ENCODE assay signal across 22 mouse cellular contexts in genomic region chr1:172284221-172284620, GRCm38 (mm10). TPM values are rescaled to one million over a fixed set of nuclear protein-coding genes. Genes with fewer than 3 reads are reported as not detected.
DNase-seq lines count a peak whose midpoint lies in the region; ATAC-seq lines count a peak whose summit lies in the region.
"Had no signal": no experiment of that assay in that cellular context is flagged by ENCODE, and none has a peak within 500 bp of the region (broad histone marks: within the 10 kb centered on the region; RNA-seq: fewer than 3 reads in every experiment).

No protein-coding gene starts in this region.

- no peak overlapping the region for H3K4me2 ChIP-seq in intestine, embryonic 15.5 days (replicated peaks)
- H3K4me2 ChIP-seq: embryonic facial prominence, embryonic 12.5 days; forebrain, embryonic 15.5 days; heart, embryonic 13.5 days; hindbrain, embryonic 13.5 days had no signal

- H3K4me1 ChIP-seq in brown adipose tissue, adult 24 weeks (ENCODE audit: control insufficient read depth, insufficient read depth, insufficient read length, low read length), result peaks cover 3% of the 10 kb centered on the region
- no peaks in the 10 kb centered on the region for H3K4me1 ChIP-seq in intestine, embryonic 15.5 days (replicated peaks)
- H3K4me1 ChIP-seq: embryonic facial prominence, embryonic 12.5 days; forebrain, embryonic 15.5 days had no signal

- no peak overlapping the region for H3K9ac ChIP-seq in intestine, embryonic 15.5 days
- H3K9ac ChIP-seq: embryonic facial prominence, embryonic 12.5 days; forebrain, embryonic 15.5 days; heart, embryonic 13.5 days; hindbrain, embryonic 13.5 days had no signal

- peak; percentile 93 for DNase-seq in heart, adult 11 months
- DNase-seq in heart, postnatal 10 days, result no peak
- DNase-seq in retina, postnatal 1 day, result peak; percentile 44
- no peak for DNase-seq in retina, embryonic 14.5 days (ENCODE audit: low spot score)
- peak; percentile 61 for DNase-seq in gastrocnemius, postnatal 14 days
- DNase-seq in layer of hippocampus, postnatal 36 days, result no peak
- DNase-seq: adrenal gland, postnatal 10 days; cerebellum, adult 11-12 months; cerebellum, adult 9-10 months; cerebellum, postnatal 25 days had no signal

- no peak overlapping the region for H3K4me3 ChIP-seq in brown adipose tissue, adult 24 weeks (ENCODE audit: insufficient read depth, low read depth, low read length)
- no peak overlapping the region for H3K4me3 ChIP-seq in intestine, embryonic 15.5 days (replicated peaks)
- H3K4me3 ChIP-seq: embryonic facial prominence, embryonic 12.5 days; forebrain, embryonic 15.5 days; heart, embryonic 13.5 days; hindbrain, embryonic 13.5 days had no signal

- no peaks in the 10 kb centered on the region for H3K36me3 ChIP-seq in intestine, embryonic 15.5 days
- H3K36me3 ChIP-seq: embryonic facial prominence, embryonic 12.5 days; forebrain, embryonic 15.5 days had no signal

- no peak for ATAC-seq in intestine, embryonic 15.5 days
- ATAC-seq: forebrain, embryonic 15.5 days had no signal

- WGBS in intestine, embryonic 15.5 days, result 91% methylated on average over 14 of the region's 14 CpGs

- no peaks in the 10 kb centered on the region for H3K27me3 ChIP-seq in intestine, embryonic 15.5 days (replicated peaks)
- H3K27me3 ChIP-seq: embryonic facial prominence, embryonic 12.5 days; forebrain, embryonic 15.5 days; heart, embryonic 13.5 days; hindbrain, embryonic 13.5 days had no signal

- H3K27ac ChIP-seq in brown adipose tissue, adult 24 weeks (replicated peaks; ENCODE audit: low read depth, low read length), result 0 out of 2 replicates have a peak overlapping the region, but pooled peaks have one; percentile 10
- no peak overlapping the region for H3K27ac ChIP-seq in intestine, embryonic 15.5 days
- H3K27ac ChIP-seq: embryonic facial prominence, embryonic 12.5 days; forebrain, embryonic 15.5 days; heart, embryonic 13.5 days; hindbrain, embryonic 13.5 days had no signal

- intact Hi-C loops in heart, postnatal 10 days (cut with DNase I), result no loop called here
- intact Hi-C loops in gastrocnemius, postnatal 14 days (cut with DNase I; ENCODE audit: low total_unique reads), result no loop called here

- H3K9me3 ChIP-seq in intestine, embryonic 15.5 days, result no peaks in the 10 kb centered on the region
- H3K9me3 ChIP-seq: embryonic facial prominence, embryonic 12.5 days; forebrain, embryonic 15.5 days; heart, embryonic 13.5 days; hindbrain, embryonic 13.5 days had no signal

RNA-seq across cellular contexts. Expression of gene Atp1a2, which starts 13.6 kb away (rescaled TPM):
- 100 to 1,000 TPM; 228 to 235 TPM for total RNA-seq in heart, postnatal 10 days (2021)
- polyA plus RNA-seq in brown adipose tissue, adult 24 weeks (2012; ENCODE audit: insufficient read depth, insufficient read length, missing spikeins), result 428 and 499 TPM in 2 replicates
- 1,000 to 10,000 TPM in 1 of 2 experiments, 100 to 1,000 TPM in 1; 826 to 1,026 TPM for total RNA-seq in gastrocnemius, postnatal 14 days (2021)
- 3.3 TPM in 2 replicates for polyA plus RNA-seq in intestine, embryonic 15.5 days (2015; fragmentation: Nextera tagmentation; extraction: Ambion mirVana)
- total RNA-seq in layer of hippocampus, postnatal 36 days (2021), result 100 to 1,000 TPM; 577 to 614 TPM
- total RNA-seq: hematopoietic stem cell, adult 5-6 weeks; MEL had no signal

RNA-seq across cellular contexts. Expression of gene Igsf8, which starts 22.8 kb away (rescaled TPM):
- total RNA-seq in heart, postnatal 10 days (2021), result 10 to 100 TPM; 13.6 to 17.1 TPM
- 4.3 and 10.5 TPM in 2 replicates for polyA plus RNA-seq in brown adipose tissue, adult 24 weeks (2012; ENCODE audit: insufficient read depth, insufficient read length, missing spikeins)
- 10 to 100 TPM; 11.1 to 12.5 TPM for total RNA-seq in gastrocnemius, postnatal 14 days (2021)
- polyA plus RNA-seq in intestine, embryonic 15.5 days (2015; fragmentation: Nextera tagmentation; extraction: Ambion mirVana), result 46.1 and 53.3 TPM in 2 replicates
- 100 to 1,000 TPM; 256 to 272 TPM for total RNA-seq in layer of hippocampus, postnatal 36 days (2021)

RNA-seq across cellular contexts. Expression of gene Atp1a4, which starts 26.0 kb away (rescaled TPM):
- not detected for total RNA-seq in heart, postnatal 10 days (2021)
- polyA plus RNA-seq in brown adipose tissue, adult 24 weeks (2012; ENCODE audit: insufficient read depth, insufficient read length, missing spikeins), result not detected in 2 replicates
- total RNA-seq in gastrocnemius, postnatal 14 days (2021), result under 1 TPM; 0.66 to 0.96 TPM
- not detected in 2 replicates for polyA plus RNA-seq in intestine, embryonic 15.5 days (2015; fragmentation: Nextera tagmentation; extraction: Ambion mirVana)
- total RNA-seq in layer of hippocampus, postnatal 36 days (2021), result not detected
- total RNA-seq: hematopoietic stem cell, adult 5-6 weeks; MEL had no signal
- polyA plus RNA-seq: C2C12; cortical plate, adult 2 months; embryonic facial prominence, embryonic 12.5 days; forebrain, embryonic 11.5 days; hindbrain, embryonic 13.5 days had no signal

RNA-seq across cellular contexts. Expression of gene Kcnj9, which starts 44.9 kb away (rescaled TPM):
- not detected for total RNA-seq in heart, postnatal 10 days (2021)
- not detected in 2 replicates for polyA plus RNA-seq in brown adipose tissue, adult 24 weeks (2012; ENCODE audit: insufficient read depth, insufficient read length, missing spikeins)
- not detected for total RNA-seq in gastrocnemius, postnatal 14 days (2021)
- 0.08 TPM in 1 of 2 replicates, not detected in the other for polyA plus RNA-seq in intestine, embryonic 15.5 days (2015; fragmentation: Nextera tagmentation; extraction: Ambion mirVana)
- 10 to 100 TPM; 63.6 to 66.8 TPM for total RNA-seq in layer of hippocampus, postnatal 36 days (2021)
- total RNA-seq: hematopoietic stem cell, adult 5-6 weeks; MEL had no signal
- polyA plus RNA-seq: heart, embryonic 13.5 days; heart, postnatal 0 days had no signal

RNA-seq across cellular contexts. Expression of gene Kcnj10, which starts 56.8 kb away (rescaled TPM):
- total RNA-seq in heart, postnatal 10 days (2021), result under 1 TPM; 0.05 to 0.19 TPM
- polyA plus RNA-seq in brown adipose tissue, adult 24 weeks (2012; ENCODE audit: insufficient read depth, insufficient read length, missing spikeins), result not detected in 2 replicates
- total RNA-seq in gastrocnemius, postnatal 14 days (2021), result under 1 TPM; 0.29 to 0.96 TPM
- 0.08 TPM in 2 replicates for polyA plus RNA-seq in intestine, embryonic 15.5 days (2015; fragmentation: Nextera tagmentation; extraction: Ambion mirVana)
- total RNA-seq in layer of hippocampus, postnatal 36 days (2021), result 10 to 100 TPM; 89.3 to 94.4 TPM
- total RNA-seq: hematopoietic stem cell, adult 5-6 weeks had no signal
- polyA plus RNA-seq: C2C12; heart, embryonic 13.5 days; heart, postnatal 0 days had no signal

Comparison
In these comparisons a context has a peak if more than half of its experiments do, and no peak if none do; other contexts are left out.
1. DNase-seq: peak in heart, adult 11 months (single experiment), retina, postnatal 1 day (single experiment) and gastrocnemius, postnatal 14 days (single experiment); none in heart, postnatal 10 days (0 of 2), retina, embryonic 14.5 days (single experiment) and layer of hippocampus, postnatal 36 days (0 of 2).
2. RNA of gene Igsf8, which starts 22.8 kb away (total RNA-seq): 256 to 272 TPM in layer of hippocampus, postnatal 36 days; 13.6 to 17.1 TPM in heart, postnatal 10 days and 11.1 to 12.5 TPM in gastrocnemius, postnatal 14 days; every median in the first group is over 10 times any median in the second.